Mouse (Mus musculus) midbrain, embryonic 12.5 days (tissue): ENCODE results near the gene Hist1h4c. TPM values are rescaled to one million over a fixed set of nuclear protein-coding genes. Genes with fewer than 3 reads are reported as not detected.

Source experiments
- ATAC-seq: fragments of 200-750 bp; cut with Nextera tagmentation; 2 replicates; pipeline ENCODE4 v1.8.0; 2017; ENCODE audit warnings: low read depth, moderate TSS enrichment, moderate library complexity; ENCODE audit not compliant: low FRiP score
- H3K27ac ChIP-seq: fragments of 300-500 bp; sonication (generic); replicated peaks from 2 replicates; pipeline ENCODE4 v1.5.1; 2016; ENCODE audit warnings: mild to moderate bottlenecking
- H3K27me3 ChIP-seq: fragments of 300-500 bp; sonication (generic); 2 replicates; pipeline ENCODE4 v1.6.1; 2016; ENCODE audit warnings: mild to moderate bottlenecking
- H3K36me3 ChIP-seq: fragments of 300-500 bp; sonication (generic); 2 replicates; pipeline ENCODE4 v1.6.1; 2016
- H3K4me1 ChIP-seq: fragments of 300-500 bp; sonication (generic); 2 replicates; pipeline ENCODE4 v1.6.1; 2016
- H3K4me2 ChIP-seq: fragments of 300-500 bp; sonication (generic); replicated peaks from 2 replicates; pipeline ENCODE4 v1.6.1; 2016; ENCODE audit warnings: mild to moderate bottlenecking, moderate library complexity
- H3K4me3 ChIP-seq: fragments of 300-500 bp; sonication (generic); 2 replicates; pipeline ENCODE4 v1.5.1; 2016; ENCODE audit warnings: mild to moderate bottlenecking
- H3K9ac ChIP-seq: fragments of 300-500 bp; sonication (generic); replicated peaks from 2 replicates; pipeline ENCODE4 v1.6.1; 2016; ENCODE audit warnings: mild to moderate bottlenecking, moderate library complexity
- H3K9me3 ChIP-seq: fragments of 300-500 bp; sonication (generic); 2 replicates; pipeline ENCODE4 v1.6.1; 2016; ENCODE audit warnings: mild to moderate bottlenecking
- WGBS: fragments of 180-500 bp; shearing (Covaris S2); methylation state at CpG from one replicate; pipeline ENCODE4 v1.1.7; 2016; 5-methylcytosine and 5-hydroxymethylcytosine counted together
- microRNA-seq: library from miRNA; unstranded; fragments of <30 nt; microRNA quantifications from one replicate; pipeline ENCODE4, GENCODE M21; 2017
- polyA plus RNA-seq: library from polyadenylated mRNA; unstranded; fragments of >200 nt; fragmentation: Nextera tagmentation; extraction: Ambion mirVana; gene quantifications from 2 replicates; pipeline ENCODE4 v1.2.1, GENCODE M21; 2016

Gene Hist1h4c
- polyA plus RNA-seq, 1 experiment from 2014 or later: 6.8 TPM

- no peak overlapping the region for H3K4me2 ChIP-seq
- H3K27me3 ChIP-seq: no peaks in the 10 kb centered on the region
- H3K4me3 ChIP-seq: no peak overlapping the region
- no peaks in the 10 kb centered on the region for H3K4me1 ChIP-seq
- H3K36me3 ChIP-seq: no peaks in the 10 kb centered on the region
- ATAC-seq: no peak
- H3K9me3 ChIP-seq: no peaks in the 10 kb centered on the region
- WGBS: 75% methylated on average over 6 of the region's 6 CpGs
- H3K9ac ChIP-seq: no peak overlapping the region
- no peak overlapping the region for H3K27ac ChIP-seq
Measured at GRCm38 (mm10) chr13:23659636-23660366, 38.5 kb downstream of the Hist1h4c start.

Small RNAs within 50 kb of the gene (microRNA-seq; reads per million reads assigned to microRNA genes)
- gene Gm44314: not detected
- not detected for gene Gm44350

Other genes starting within 250 kb of the Hist1h4c start
- gene Btn1a1, start 232.6 kb downstream of the Hist1h4c start, polyA plus RNA-seq: not detected in 2 replicates
- 0.10 and 0.17 TPM in 2 replicates for gene Btn2a2, start 209.6 kb downstream of the Hist1h4c start, polyA plus RNA-seq
- gene Hist1h4h, start 167.4 kb downstream of the Hist1h4c start, polyA plus RNA-seq: 4.2 and 4.4 TPM in 2 replicates
- 7.9 and 8.4 TPM in 2 replicates for gene Hist1h2af, start 164.5 kb downstream of the Hist1h4c start, polyA plus RNA-seq
- 4.8 and 6.9 TPM in 2 replicates for gene Hist1h3g, start 163.0 kb downstream of the Hist1h4c start, polyA plus RNA-seq
- gene Hist1h2bh, start 155.1 kb downstream of the Hist1h4c start, polyA plus RNA-seq: 0.56 and 0.64 TPM in 2 replicates
- gene Hist1h3f, start 154.4 kb downstream of the Hist1h4c start, polyA plus RNA-seq: 1.0 and 1.3 TPM in 2 replicates
- gene Hist1h4f, start 146.8 kb downstream of the Hist1h4c start, polyA plus RNA-seq: 0.85 and 1.7 TPM in 2 replicates
- gene Hist1h1d, start 145.2 kb downstream of the Hist1h4c start, polyA plus RNA-seq: 0.37 and 0.45 TPM in 2 replicates
- gene Hist1h3e, start 136.1 kb downstream of the Hist1h4c start, polyA plus RNA-seq: 6.5 and 7.0 TPM in 2 replicates
- gene Hist1h2ae, start 127.2 kb downstream of the Hist1h4c start, polyA plus RNA-seq: 95.2 and 113 TPM in 2 replicates
- gene Hist1h2bg, start 127.1 kb downstream of the Hist1h4c start, polyA plus RNA-seq: 13.0 and 13.8 TPM in 2 replicates
- 4.5 and 5.1 TPM in 2 replicates for gene Hist1h2bf, start 124.3 kb downstream of the Hist1h4c start, polyA plus RNA-seq
- 1.8 and 2.5 TPM in 2 replicates for gene Hist1h2ad, start 124.1 kb downstream of the Hist1h4c start, polyA plus RNA-seq
- 4.6 and 5.4 TPM in 2 replicates for gene Hist1h3d, start 122.7 kb downstream of the Hist1h4c start, polyA plus RNA-seq
- gene Hist1h4d, start 116.9 kb downstream of the Hist1h4c start, polyA plus RNA-seq: 109 and 113 TPM in 2 replicates
- 2.5 and 2.9 TPM in 2 replicates for gene Hist1h2be, start 77.3 kb downstream of the Hist1h4c start, polyA plus RNA-seq
- gene Hist1h1e, start 75.9 kb downstream of the Hist1h4c start, polyA plus RNA-seq: 24.2 and 27.0 TPM in 2 replicates
- gene Hist1h2ac, start 14.5 kb downstream of the Hist1h4c start, polyA plus RNA-seq: 1.1 TPM in 2 replicates
- 28.7 and 29.9 TPM in 2 replicates for gene Hist1h2bc, start 14.3 kb downstream of the Hist1h4c start, polyA plus RNA-seq
- gene Hist1h1t, start 2.6 kb downstream of the Hist1h4c start, polyA plus RNA-seq: not detected in 2 replicates
- 3.1 and 3.3 TPM in 2 replicates for gene Hfe, start 12.4 kb upstream of the Hist1h4c start, polyA plus RNA-seq
- gene Hist1h1c, start 40.4 kb upstream of the Hist1h4c start, polyA plus RNA-seq: 13.6 and 14.0 TPM in 2 replicates
- 7.9 and 9.3 TPM in 2 replicates for gene Hist1h3c, start 47.1 kb upstream of the Hist1h4c start, polyA plus RNA-seq
- gene Hist1h2bb, start 48.3 kb upstream of the Hist1h4c start, polyA plus RNA-seq: 2.5 and 4.5 TPM in 2 replicates
- gene Hist1h2ab, start 52.7 kb upstream of the Hist1h4c start, polyA plus RNA-seq: 53.0 and 53.2 TPM in 2 replicates
- gene Hist1h3b, start 53.8 kb upstream of the Hist1h4c start, polyA plus RNA-seq: 14.7 and 16.1 TPM in 2 replicates
- gene Hist1h4b, start 58.6 kb upstream of the Hist1h4c start, polyA plus RNA-seq: 5.0 and 8.0 TPM in 2 replicates
- gene Hist1h4a, start 62.8 kb upstream of the Hist1h4c start, polyA plus RNA-seq: 0.41 and 1.3 TPM in 2 replicates
- gene Hist1h3a, start 63.9 kb upstream of the Hist1h4c start, polyA plus RNA-seq: 4.6 and 5.1 TPM in 2 replicates
- 2.3 and 3.6 TPM in 2 replicates for gene Hist1h1a, start 65.2 kb upstream of the Hist1h4c start, polyA plus RNA-seq
- gene Trim38, start 71.5 kb upstream of the Hist1h4c start, polyA plus RNA-seq: not detected in 2 replicates
- not detected in 2 replicates for gene Slc17a2, start 108.5 kb upstream of the Hist1h4c start, polyA plus RNA-seq
- not detected in 2 replicates for gene Slc17a3, start 141.0 kb upstream of the Hist1h4c start, polyA plus RNA-seq
- not detected in 2 replicates for gene Slc17a1, start 169.3 kb upstream of the Hist1h4c start, polyA plus RNA-seq
- gene Slc17a4, start 216.6 kb upstream of the Hist1h4c start, polyA plus RNA-seq: not detected in 2 replicates
- not detected in 2 replicates for gene Hist1h2ba, start 235.7 kb upstream of the Hist1h4c start, polyA plus RNA-seq
- not detected in 2 replicates for gene Hist1h2aa, start 236.0 kb upstream of the Hist1h4c start, polyA plus RNA-seq